Mouse (Mus musculus) embryo, embryonic 9.5 days (tissue): ENCODE results near the gene Slco1b2.
"Not testable (repeated sequence)": the region's sequence is repeated elsewhere in the genome, so short reads cannot be mapped to it uniquely, and the experiment has no call there.

ENCODE experiments used
- DNase-seq: peaks from one replicate; pipeline ENCODE4 v3.0.0-alpha.2; 2017; ENCODE audit errors: extremely low spot score

Gene Slco1b2

GRCm38 (mm10) chr6:141629291-141629690 lies at the start of gene Slco1b2:
Gene Slco1b2, plus strand, starts transcription at chr6:141629518.
- no peak for DNase-seq

GRCm38 (mm10) chr6:141584791-141585403 lies 44.4 kb upstream of the Slco1b2 start:
- DNase-seq: no peak

- no peak for DNase-seq
Measured at GRCm38 (mm10) chr6:141590002-141590401, 39.3 kb upstream of the Slco1b2 start.

GRCm38 (mm10) chr6:141590598-141591200 lies 38.6 kb upstream of the Slco1b2 start:
- DNase-seq: not testable (repeated sequence)

- no peak for DNase-seq
Measured at GRCm38 (mm10) chr6:141596081-141596480, 33.2 kb upstream of the Slco1b2 start.

GRCm38 (mm10) chr6:141597037-141597436 lies 32.3 kb upstream of the Slco1b2 start:
- no peak for DNase-seq

- no peak for DNase-seq
Measured at GRCm38 (mm10) chr6:141600940-141601339, 28.4 kb upstream of the Slco1b2 start.

- DNase-seq: no peak
Measured at GRCm38 (mm10) chr6:141610702-141611260, 18.5 kb upstream of the Slco1b2 start.

GRCm38 (mm10) chr6:141614017-141614416 lies 15.3 kb upstream of the Slco1b2 start:
- DNase-seq: no peak

- no peak for DNase-seq
Measured at GRCm38 (mm10) chr6:141615348-141615747, 14.0 kb upstream of the Slco1b2 start.

GRCm38 (mm10) chr6:141632935-141633334 lies 3.6 kb downstream of the Slco1b2 start:
- no peak for DNase-seq

GRCm38 (mm10) chr6:141635250-141635649 lies 5.9 kb downstream of the Slco1b2 start:
- DNase-seq: no peak

GRCm38 (mm10) chr6:141640639-141641038 lies 11.3 kb downstream of the Slco1b2 start:
- DNase-seq: no peak

- no peak for DNase-seq
Measured at GRCm38 (mm10) chr6:141687008-141687407, 57.7 kb downstream of the Slco1b2 start.

GRCm38 (mm10) chr6:141691246-141691645 lies 61.9 kb downstream of the Slco1b2 start:
- no peak for DNase-seq
